Mouse (Mus musculus): ENCODE results near the gene Vmn1r213. TPM values are rescaled to one million over a fixed set of nuclear protein-coding genes. Genes with fewer than 3 reads are reported as not detected.

Vmn1r213 gene
- polyA plus RNA-seq (2012; rRNA removed) (not detected in 2 replicates), polyA plus RNA-seq (2014; fragmentation: Nextera tagmentation; extraction: Ambion mirVana) (not detected in 2 replicates)

GRCm38 (mm10) chr13:23007356-23007755 lies at the start of gene Vmn1r213:
Vmn1r213 (plus strand) TSS chr13:23007656.
- Histone ChIP-seq H3K9me3 (ENCODE audit: control insufficient read depth, low read length) (no peaks in the 10 kb centered on the region), H3K4me3 (ENCODE audit: insufficient read depth in 1 of 2, low read depth in 2 of 2, low read length in 2 of 2) (no peak within 1 kb of the TSS), H3K4me2 (ENCODE audit: low read depth) (no peak within 1 kb of the TSS), H3K36me3 (replicated peaks; ENCODE audit: control insufficient read depth, insufficient read depth, low read depth) (no peaks in the 10 kb centered on the region), H3K27ac (no peak within 1 kb of the TSS), H3K4me1 (replicated peaks; ENCODE audit: control insufficient read depth in 2 of 2, insufficient read depth in 2 of 2, low read length in 1 of 2) (no peaks in the 10 kb centered on the region), H3K27me3 (ENCODE audit: control insufficient read depth, insufficient read depth, low read length) (no peaks in the 10 kb centered on the region), H3K9ac (replicated peaks) (no peak within 1 kb of the TSS)
- no peak for TF ChIP-seq EP300 (IDR thresholded peaks at IDR 0.05; ENCODE audit: low read depth)
- no peak for TF ChIP-seq CTCF (IDR thresholded peaks at IDR 0.05; ENCODE audit: low read depth)
- ATAC-seq (ENCODE audit: insufficient read depth): no peak
- 40% methylated on average over 1 of the region's 1 CpGs for WGBS (ENCODE audit: insufficient replicate concordance)
- DNase-seq (ENCODE audit: low read depth in 3 of 3, low spot score in 3 of 3): no peak

DNA sequence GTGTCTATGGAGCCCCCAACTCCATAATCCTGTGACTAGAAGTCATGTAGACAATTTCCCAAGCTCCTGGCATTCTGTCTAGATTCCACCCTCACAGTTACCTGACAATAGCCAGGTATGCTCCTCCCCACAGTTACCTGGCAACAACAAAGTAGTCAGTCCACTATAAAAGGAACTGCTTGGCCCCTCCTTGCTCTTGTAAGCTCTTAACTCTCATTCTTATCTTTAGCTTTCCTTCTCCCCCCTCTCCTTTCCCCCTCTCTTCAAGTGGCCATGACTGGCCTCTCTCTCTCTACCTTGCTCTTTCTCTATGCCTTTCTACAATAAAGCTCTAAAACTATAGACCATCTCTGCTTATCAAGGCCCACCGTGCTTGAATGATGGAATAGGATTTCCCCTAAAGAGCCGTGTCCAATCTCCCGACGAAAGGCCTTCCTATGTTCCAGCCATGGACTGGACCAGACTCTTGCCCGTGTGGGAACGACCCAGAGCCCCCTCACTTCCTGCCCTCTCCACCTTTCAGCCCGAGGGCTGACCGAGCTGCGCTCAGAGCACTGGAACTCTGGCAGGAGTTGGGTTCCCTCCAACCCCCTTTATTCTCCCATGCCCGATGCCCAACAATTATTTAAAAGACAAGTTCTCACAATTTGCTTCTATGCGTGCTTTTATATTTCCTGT lies 17.1 kb upstream of the Vmn1r213 start:
- no peak for ATAC-seq (ENCODE audit: insufficient read depth)
- Histone ChIP-seq H3K4me2 (ENCODE audit: low read depth) (no peak overlapping the region), H3K4me3 (ENCODE audit: insufficient read depth in 1 of 2, low read depth in 2 of 2, low read length in 2 of 2) (no peak overlapping the region), H3K36me3 (replicated peaks; ENCODE audit: control insufficient read depth, insufficient read depth, low read depth) (no peaks in the 10 kb centered on the region), H3K27ac (no peak overlapping the region), H3K4me1 (replicated peaks; ENCODE audit: control insufficient read depth in 2 of 2, insufficient read depth in 2 of 2, low read length in 1 of 2) (no peaks in the 10 kb centered on the region), H3K27me3 (ENCODE audit: control insufficient read depth, insufficient read depth, low read length) (no peaks in the 10 kb centered on the region), H3K9me3 (ENCODE audit: control insufficient read depth, low read length) (no peaks in the 10 kb centered on the region), H3K9ac (replicated peaks) (no peak overlapping the region)
- 69% methylated on average over 11 of the region's 11 CpGs for WGBS (ENCODE audit: insufficient replicate concordance)
- no peak for TF ChIP-seq EP300 (IDR thresholded peaks at IDR 0.05; ENCODE audit: low read depth)
- no peak for TF ChIP-seq CTCF (IDR thresholded peaks at IDR 0.05; ENCODE audit: low read depth)
- DNase-seq (ENCODE audit: low read depth in 3 of 3, low spot score in 3 of 3): no peak

- TF ChIP-seq EP300 (IDR thresholded peaks at IDR 0.05; ENCODE audit: low read depth) (no peak), CTCF (IDR thresholded peaks at IDR 0.05; ENCODE audit: low read depth) (no peak)
- H3K27ac ChIP-seq: no peak overlapping the region
- WGBS (ENCODE audit: insufficient replicate concordance): 21% methylated on average over 1 of the region's 1 CpGs
These were observed 15.2 kb upstream of the Vmn1r213 start for GRCm38 (mm10) chr13:22992178-22992700.

GRCm38 (mm10) chr13:22992721-22993120 lies 14.7 kb upstream of the Vmn1r213 start:
- DNase-seq (ENCODE audit: low read depth in 3 of 3, low spot score in 3 of 3) (no peak), ATAC-seq (ENCODE audit: insufficient read depth) (no peak)
- WGBS (ENCODE audit: insufficient replicate concordance): 40% methylated on average over 2 of the region's 2 CpGs
- no peaks in the 10 kb centered on the region for H3K4me1 ChIP-seq (replicated peaks; ENCODE audit: control insufficient read depth in 2 of 2, insufficient read depth in 2 of 2, low read length in 1 of 2)
- H3K27ac ChIP-seq: no peak overlapping the region
- H3K9me3 ChIP-seq (ENCODE audit: control insufficient read depth, low read length): no peaks in the 10 kb centered on the region
- H3K36me3 ChIP-seq (replicated peaks; ENCODE audit: control insufficient read depth, insufficient read depth, low read depth): no peaks in the 10 kb centered on the region
- no peak overlapping the region for H3K4me3 ChIP-seq (ENCODE audit: insufficient read depth in 1 of 2, low read depth in 2 of 2, low read length in 2 of 2)
- no peak overlapping the region for H3K9ac ChIP-seq (replicated peaks)
- no peaks in the 10 kb centered on the region for H3K27me3 ChIP-seq (ENCODE audit: control insufficient read depth, insufficient read depth, low read length)
- H3K4me2 ChIP-seq (ENCODE audit: low read depth): no peak overlapping the region
- TF ChIP-seq CTCF (IDR thresholded peaks at IDR 0.05; ENCODE audit: low read depth) (no peak), EP300 (IDR thresholded peaks at IDR 0.05; ENCODE audit: low read depth) (no peak)

More at GRCm38 (mm10) chr13:22992178-22992700, 15.2 kb upstream of the Vmn1r213 start:
- no peaks in the 10 kb centered on the region for H3K36me3 ChIP-seq (replicated peaks; ENCODE audit: control insufficient read depth, insufficient read depth, low read depth)
- H3K27me3 ChIP-seq (ENCODE audit: control insufficient read depth, insufficient read depth, low read length): no peaks in the 10 kb centered on the region
- no peak overlapping the region for H3K9ac ChIP-seq (replicated peaks)
- H3K9me3 ChIP-seq (ENCODE audit: control insufficient read depth, low read length): no peaks in the 10 kb centered on the region
- DNase-seq (ENCODE audit: low read depth in 3 of 3, low spot score in 3 of 3): no peak
- no peak for ATAC-seq (ENCODE audit: insufficient read depth)
- no peaks in the 10 kb centered on the region for H3K4me1 ChIP-seq (replicated peaks; ENCODE audit: control insufficient read depth in 2 of 2, insufficient read depth in 2 of 2, low read length in 1 of 2)
- H3K4me2 ChIP-seq (ENCODE audit: low read depth): no peak overlapping the region
- H3K4me3 ChIP-seq (ENCODE audit: insufficient read depth in 1 of 2, low read depth in 2 of 2, low read length in 2 of 2): no peak overlapping the region

DNA sequence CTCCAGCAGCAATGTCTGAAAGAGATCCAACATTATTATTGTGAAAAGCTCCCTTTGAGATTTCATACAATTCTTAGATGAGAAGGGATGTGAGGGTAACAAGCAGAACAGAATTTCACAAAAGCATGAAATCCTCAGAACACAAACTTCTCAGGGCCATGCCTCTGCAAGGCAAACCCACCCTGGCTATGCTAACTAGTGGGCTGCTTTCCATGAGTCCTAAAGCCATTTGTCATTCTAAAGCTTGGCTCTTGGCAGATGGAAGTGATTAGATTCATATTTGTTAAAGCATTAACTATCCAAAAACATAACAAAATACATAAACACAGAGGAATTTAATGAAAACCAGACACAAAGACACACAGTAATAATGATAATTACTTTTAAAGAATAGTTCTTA lies 10.7 kb downstream of the Vmn1r213 start:
- Histone ChIP-seq H3K27ac (no peak overlapping the region), H3K27me3 (ENCODE audit: control insufficient read depth, insufficient read depth, low read length) (no peaks in the 10 kb centered on the region), H3K4me3 (ENCODE audit: insufficient read depth in 1 of 2, low read depth in 2 of 2, low read length in 2 of 2) (no peak overlapping the region), H3K36me3 (replicated peaks; ENCODE audit: control insufficient read depth, insufficient read depth, low read depth) (no peaks in the 10 kb centered on the region), H3K9me3 (ENCODE audit: control insufficient read depth, low read length) (no peaks in the 10 kb centered on the region), H3K4me1 (replicated peaks; ENCODE audit: control insufficient read depth in 2 of 2, insufficient read depth in 2 of 2, low read length in 1 of 2) (no peaks in the 10 kb centered on the region), H3K4me2 (ENCODE audit: low read depth) (no peak overlapping the region), H3K9ac (replicated peaks) (no peak overlapping the region)
- ATAC-seq (ENCODE audit: insufficient read depth) (no peak), DNase-seq (ENCODE audit: low read depth in 3 of 3, low spot score in 3 of 3) (no peak)
- TF ChIP-seq EP300 (IDR thresholded peaks at IDR 0.05; ENCODE audit: low read depth): no peak
- no peak for TF ChIP-seq CTCF (IDR thresholded peaks at IDR 0.05; ENCODE audit: low read depth)

Measured in liver, embryonic 14.5 days (tissue).